Mouse (Mus musculus): ENCODE measurements at regions not wholly inside any gene's neighbourhood (a gene's known extent, or its start where the extent isn't known, plus 50 kb on each side); places are given as distances from the start of the nearest gene placed in this dataset.

- H3K27ac ChIP-seq (replicated peaks; ENCODE audit: low read depth, low read length): no peak overlapping the region
- H3K4me1 ChIP-seq (ENCODE audit: control insufficient read depth, insufficient read depth, insufficient read length, low read length): no peaks in the 10 kb centered on the region
- no peak overlapping the region for H3K4me3 ChIP-seq (ENCODE audit: insufficient read depth, low read depth, low read length)
Measured at GRCm38 (mm10) chr12:25771856-25772255, 643.2 kb downstream of the Rnf144a start.

- no peaks in the 10 kb centered on the region for H3K4me1 ChIP-seq (ENCODE audit: control insufficient read depth, insufficient read depth, insufficient read length, low read length)
- H3K27ac ChIP-seq (replicated peaks; ENCODE audit: low read depth, low read length): no peak overlapping the region
- H3K4me3 ChIP-seq (ENCODE audit: insufficient read depth, low read depth, low read length): no peak overlapping the region
Measured at GRCm38 (mm10) chr12:25768644-25769043, 646.4 kb downstream of the Rnf144a start.

- H3K4me3 ChIP-seq (ENCODE audit: insufficient read depth, low read depth, low read length): no peak overlapping the region
- H3K27ac ChIP-seq (replicated peaks; ENCODE audit: low read depth, low read length): no peak overlapping the region
- no peaks in the 10 kb centered on the region for H3K4me1 ChIP-seq (ENCODE audit: control insufficient read depth, insufficient read depth, insufficient read length, low read length)
Measured at GRCm38 (mm10) chr12:25763061-25763460, 652.0 kb downstream of the Rnf144a start.

- H3K4me1 ChIP-seq (ENCODE audit: control insufficient read depth, insufficient read depth, insufficient read length, low read length): no peaks in the 10 kb centered on the region
- H3K27ac ChIP-seq (replicated peaks; ENCODE audit: low read depth, low read length): no peak overlapping the region
- no peak overlapping the region for H3K4me3 ChIP-seq (ENCODE audit: insufficient read depth, low read depth, low read length)
Measured at GRCm38 (mm10) chr12:25757014-25757413, 658.0 kb downstream of the Rnf144a start.

- H3K4me3 ChIP-seq (ENCODE audit: insufficient read depth, low read depth, low read length): no peak overlapping the region
- no peaks in the 10 kb centered on the region for H3K4me1 ChIP-seq (ENCODE audit: control insufficient read depth, insufficient read depth, insufficient read length, low read length)
- H3K27ac ChIP-seq (replicated peaks; ENCODE audit: low read depth, low read length): no peak overlapping the region
Measured at GRCm38 (mm10) chr12:25733801-25734200, 636.9 kb upstream of the Id2 start.

- H3K27ac ChIP-seq (replicated peaks; ENCODE audit: low read depth, low read length): no peak overlapping the region
Measured at GRCm38 (mm10) chr12:25725774-25726173, 628.8 kb upstream of the Id2 start.

GRCm38 (mm10) chr12:25711186-25711585 is 614.2 kb upstream of the Id2 start:
- no peak overlapping the region for H3K27ac ChIP-seq (replicated peaks; ENCODE audit: low read depth, low read length)
- no peak overlapping the region for H3K4me3 ChIP-seq (ENCODE audit: insufficient read depth, low read depth, low read length)
- no peaks in the 10 kb centered on the region for H3K4me1 ChIP-seq (ENCODE audit: control insufficient read depth, insufficient read depth, insufficient read length, low read length)

More at GRCm38 (mm10) chr12:25725774-25726173, 628.8 kb upstream of the Id2 start:
- no peak overlapping the region for H3K4me3 ChIP-seq (ENCODE audit: insufficient read depth, low read depth, low read length)
- H3K4me1 ChIP-seq (ENCODE audit: control insufficient read depth, insufficient read depth, insufficient read length, low read length): no peaks in the 10 kb centered on the region; the same call in 1 of the 2 replicates

- Histone ChIP-seq H3K27ac (replicated peaks; ENCODE audit: low read depth, low read length) (no peak overlapping the region), H3K4me1 (ENCODE audit: control insufficient read depth, insufficient read depth, insufficient read length, low read length) (no peaks in the 10 kb centered on the region), H3K4me3 (ENCODE audit: insufficient read depth, low read depth, low read length) (no peak overlapping the region)
Measured at GRCm38 (mm10) chr12:25703023-25703400, 606.1 kb upstream of the Id2 start.

- Histone ChIP-seq H3K4me1 (ENCODE audit: control insufficient read depth, insufficient read depth, insufficient read length, low read length) (no peaks in the 10 kb centered on the region), H3K4me3 (ENCODE audit: insufficient read depth, low read depth, low read length) (no peak overlapping the region), H3K27ac (replicated peaks; ENCODE audit: low read depth, low read length) (no peak overlapping the region)
Measured at GRCm38 (mm10) chr12:25702176-25703022, 605.5 kb upstream of the Id2 start.

GRCm38 (mm10) chr12:25687063-25687462 is 590.1 kb upstream of the Id2 start:
- H3K27ac ChIP-seq (replicated peaks; ENCODE audit: low read depth, low read length): no peak overlapping the region
- H3K4me3 ChIP-seq (ENCODE audit: insufficient read depth, low read depth, low read length): no peak overlapping the region
- H3K4me1 ChIP-seq (ENCODE audit: control insufficient read depth, insufficient read depth, insufficient read length, low read length): no peaks in the 10 kb centered on the region

GRCm38 (mm10) chr12:25676631-25677030 is 579.7 kb upstream of the Id2 start:
- Histone ChIP-seq H3K4me1 (ENCODE audit: control insufficient read depth, insufficient read depth, insufficient read length, low read length) (no peaks in the 10 kb centered on the region), H3K27ac (replicated peaks; ENCODE audit: low read depth, low read length) (no peak overlapping the region), H3K4me3 (ENCODE audit: insufficient read depth, low read depth, low read length) (no peak overlapping the region)

- Histone ChIP-seq H3K27ac (replicated peaks; ENCODE audit: low read depth, low read length) (no peak overlapping the region), H3K4me1 (ENCODE audit: control insufficient read depth, insufficient read depth, insufficient read length, low read length) (no peaks in the 10 kb centered on the region), H3K4me3 (ENCODE audit: insufficient read depth, low read depth, low read length) (no peak overlapping the region)
Measured at GRCm38 (mm10) chr12:25668336-25668735, 571.4 kb upstream of the Id2 start.

- H3K4me3 ChIP-seq (ENCODE audit: insufficient read depth, low read depth, low read length): no peak overlapping the region
- no peak overlapping the region for H3K27ac ChIP-seq (replicated peaks; ENCODE audit: low read depth, low read length)
- no peaks in the 10 kb centered on the region for H3K4me1 ChIP-seq (ENCODE audit: control insufficient read depth, insufficient read depth, insufficient read length, low read length)
Measured at GRCm38 (mm10) chr12:25654456-25654855, 557.5 kb upstream of the Id2 start.

GRCm38 (mm10) chr12:25650237-25650636 is 553.3 kb upstream of the Id2 start:
- H3K27ac ChIP-seq (replicated peaks; ENCODE audit: low read depth, low read length): no peak overlapping the region
- no peaks in the 10 kb centered on the region for H3K4me1 ChIP-seq (ENCODE audit: control insufficient read depth, insufficient read depth, insufficient read length, low read length)
- H3K4me3 ChIP-seq (ENCODE audit: insufficient read depth, low read depth, low read length): no peak overlapping the region

- no peak overlapping the region for H3K27ac ChIP-seq (replicated peaks; ENCODE audit: low read depth, low read length)
- no peak overlapping the region for H3K4me3 ChIP-seq (ENCODE audit: insufficient read depth, low read depth, low read length)
- H3K4me1 ChIP-seq (ENCODE audit: control insufficient read depth, insufficient read depth, insufficient read length, low read length): no peaks in the 10 kb centered on the region
Measured at GRCm38 (mm10) chr12:25628081-25628480, 531.1 kb upstream of the Id2 start.

GRCm38 (mm10) chr12:25625858-25626257 is 528.9 kb upstream of the Id2 start:
- Histone ChIP-seq H3K27ac (replicated peaks; ENCODE audit: low read depth, low read length) (no peak overlapping the region), H3K4me1 (ENCODE audit: control insufficient read depth, insufficient read depth, insufficient read length, low read length) (no peaks in the 10 kb centered on the region), H3K4me3 (ENCODE audit: insufficient read depth, low read depth, low read length) (no peak overlapping the region)
